Mouse (Mus musculus): Measurements from ENCODE around the gene Mrgprb1.
"Not testable (repeated sequence)": the region's sequence is repeated elsewhere in the genome, so short reads cannot be mapped to it uniquely, and the experiment has no call there.

Gene Mrgprb1

GRCm38 (mm10) chr7:48456242-48456641 lies at the start of gene Mrgprb1:
TSS of gene Mrgprb1 (minus strand) at chr7:48456342.
- no peak for DNase-seq (ENCODE audit: low spot score in 2 of 2)

- DNase-seq (ENCODE audit: low spot score in 2 of 2) = no peak
Observed at GRCm38 (mm10) chr7:48499221-48499620, 43.1 kb upstream of the Mrgprb1 start, which contains the start of gene Mrgprx2. TSS of gene Mrgprx2 (minus strand) at chr7:48499321.

- DNase-seq (ENCODE audit: low spot score in 2 of 2) = no peak
Observed at GRCm38 (mm10) chr7:48436581-48436980, 19.6 kb downstream of the Mrgprb1 start.

- DNase-seq (ENCODE audit: low spot score in 2 of 2) = not testable (repeated sequence)
Observed at GRCm38 (mm10) chr7:48435936-48436335, 20.2 kb downstream of the Mrgprb1 start.

Data from frontal cortex, postnatal 14 days (tissue).